Mouse (Mus musculus) MEL (cell line): Measurements from ENCODE around the gene Hacd2. TPM values are rescaled to one million over a fixed set of nuclear protein-coding genes. Genes with fewer than 3 reads are reported as not detected.

ENCODE experiments used
- DNase-seq: peaks from one replicate; pipeline ENCODE4 v3.0.0; 2011; ENCODE audit warnings: low read depth, low spot score
- H3K27ac ChIP-seq: 2 replicates; pipeline ENCODE4 v1.5.1; 2012; ENCODE audit warnings: low read depth, mild to moderate bottlenecking, control low read depth, low read length, moderate library complexity; ENCODE audit not compliant: control insufficient read depth
- H3K27me3 ChIP-seq, 2 experiments: fragments of 150-350 bp in 1 of 2; sonication (generic) in 1 of 2; 2 replicates each; pipeline ENCODE4 v1.6.1; 2012; ENCODE audit warnings: low read length in 2 of 2, mild to moderate bottlenecking in 2 of 2, improper control_type of control experiment in 1 of 2, moderate library complexity in 1 of 2; ENCODE audit not compliant: insufficient read depth in 2 of 2, control insufficient read depth in 1 of 2
- H3K36me3 ChIP-seq, 2 experiments: 2 replicates each; pipeline ENCODE4 v1.6.1; 2012 to 2014; ENCODE audit warnings: low read length in 2 of 2, improper control_type of control experiment in 1 of 2, inconsistent platforms in 1 of 2, mild to moderate bottlenecking in 1 of 2; ENCODE audit not compliant: insufficient read depth in 2 of 2, control insufficient read depth in 1 of 2
- H3K4me1 ChIP-seq, 2 experiments: fragments of 150-350 bp in 1 of 2; sonication (generic) in 1 of 2; 2 replicates each; pipeline ENCODE4 v1.6.1; 2012; ENCODE audit warnings: low read length in 2 of 2, improper control_type of control experiment in 1 of 2, mild to moderate bottlenecking in 1 of 2; ENCODE audit not compliant: insufficient read depth in 2 of 2, control insufficient read depth in 1 of 2
- H3K4me3 ChIP-seq, 2 experiments: fragments of 150-350 bp in 1 of 2; sonication (generic) in 1 of 2; 2 replicates each; pipeline ENCODE4 v1.5.1; 2012; ENCODE audit warnings: low read depth in 2 of 2, low read length in 2 of 2, mild to moderate bottlenecking in 2 of 2, moderate library complexity in 2 of 2, control low read depth in 1 of 2, improper control_type of control experiment in 1 of 2; ENCODE audit not compliant: control insufficient read depth in 1 of 2, insufficient read depth in 1 of 2
- H3K79me2 ChIP-seq: 2 replicates; pipeline ENCODE4 v1.6.1; 2012; ENCODE audit warnings: mild to moderate bottlenecking, low read length, moderate library complexity; ENCODE audit not compliant: control insufficient read depth, poor library complexity, insufficient read depth
- H3K9ac ChIP-seq: 2 replicates; pipeline ENCODE4 v1.6.1; 2012; ENCODE audit warnings: low read depth, mild to moderate bottlenecking, control low read depth, low read length, moderate library complexity; ENCODE audit not compliant: control insufficient read depth, poor library complexity, severe bottlenecking
- H3K9me3 ChIP-seq: fragments of 150-350 bp; sonication (generic); replicated peaks from 2 replicates; pipeline ENCODE4 v1.6.1; 2012; ENCODE audit warnings: mild to moderate bottlenecking, low read length, improper control_type of control experiment, moderate library complexity; ENCODE audit not compliant: insufficient read depth
- BHLHE40 ChIP-seq: IDR thresholded peaks from 2 replicates; pipeline ENCODE4 v1.6.1; 2012; ENCODE audit warnings: low read depth, mild to moderate bottlenecking, inconsistent platforms, low read length, improper control_type of control experiment, borderline replicate concordance
- CTCF ChIP-seq, 3 experiments: IDR thresholded peaks in 2 of 3; conservative IDR thresholded peaks in 1 of 3; 2 replicates each; pipeline ENCODE4 v1.5.1; 2011 to 2012; ENCODE audit warnings: low read length in 3 of 3, low read depth in 2 of 3, mild to moderate bottlenecking in 2 of 3, improper control_type of control experiment in 1 of 3, inconsistent platforms in 1 of 3, mixed read lengths in 1 of 3, moderate library complexity in 1 of 3; ENCODE audit not compliant: control insufficient read depth in 1 of 3, insufficient read depth in 1 of 3, poor library complexity in 1 of 3, severe bottlenecking in 1 of 3
- E2F4 ChIP-seq: IDR thresholded peaks from 2 replicates; pipeline ENCODE4 v1.6.1; 2011; ENCODE audit warnings: low read depth, low read length, improper control_type of control experiment, borderline replicate concordance
- ELF1 ChIP-seq: IDR thresholded peaks from 2 replicates; pipeline ENCODE4 v1.6.1; 2014; ENCODE audit warnings: low read depth, mild to moderate bottlenecking, inconsistent platforms, low read length, improper control_type of control experiment, moderate library complexity
- EP300 ChIP-seq, 2 experiments: IDR thresholded peaks; 2 replicates each; pipeline ENCODE4 v1.6.1; 2011; ENCODE audit warnings: improper control_type of control experiment in 2 of 2, low read length in 2 of 2, low read depth in 1 of 2, mild to moderate bottlenecking in 1 of 2
- ETS1 ChIP-seq: IDR thresholded peaks from 2 replicates; pipeline ENCODE4 v1.6.1; 2012; ENCODE audit warnings: low read depth, mild to moderate bottlenecking, inconsistent platforms, low read length, improper control_type of control experiment, moderate library complexity
- GATA1 ChIP-seq: IDR thresholded peaks from 2 replicates; pipeline ENCODE4 v1.6.1; 2011; ENCODE audit warnings: low read depth, low read length, improper control_type of control experiment
- KAT2A ChIP-seq: conservative IDR thresholded peaks from 2 replicates; pipeline ENCODE4 v1.6.1; 2012; ENCODE audit warnings: low read depth, low read length, improper control_type of control experiment, inconsistent platforms
- MAX ChIP-seq: IDR thresholded peaks from 2 replicates; pipeline ENCODE4 v1.6.1; 2011; ENCODE audit warnings: low read length, improper control_type of control experiment
- MAZ ChIP-seq: IDR thresholded peaks from 2 replicates; pipeline ENCODE4 v1.6.1; 2012; ENCODE audit warnings: low read depth, mild to moderate bottlenecking, inconsistent platforms, low read length, improper control_type of control experiment
- MEF2A ChIP-seq: IDR thresholded peaks from 2 replicates; pipeline ENCODE4 v1.6.1; 2014; ENCODE audit warnings: low read depth, mild to moderate bottlenecking, inconsistent platforms, low read length, improper control_type of control experiment; ENCODE audit not compliant: poor library complexity, insufficient replicate concordance, severe bottlenecking; ENCODE audit errors: extremely low read depth
- MXI1 ChIP-seq: IDR thresholded peaks from 2 replicates; pipeline ENCODE4 v1.6.1; 2011; ENCODE audit warnings: mild to moderate bottlenecking, low read depth, low read length, improper control_type of control experiment
- MYB ChIP-seq: IDR thresholded peaks from 2 replicates; pipeline ENCODE4 v1.6.1; 2011; ENCODE audit warnings: mild to moderate bottlenecking, low read depth, low read length, improper control_type of control experiment
- MYC ChIP-seq: IDR thresholded peaks from 2 replicates; pipeline ENCODE4 v1.6.1; 2011; ENCODE audit warnings: low read depth, mild to moderate bottlenecking, low read length, improper control_type of control experiment, moderate library complexity
- NELFE ChIP-seq: IDR thresholded peaks from 2 replicates; pipeline ENCODE4 v1.6.1; 2011; ENCODE audit warnings: low read depth, low read length, improper control_type of control experiment
- NRF1 ChIP-seq: IDR thresholded peaks from 2 replicates; pipeline ENCODE4 v1.6.1; 2014; ENCODE audit warnings: low read depth, mild to moderate bottlenecking, inconsistent platforms, low read length, improper control_type of control experiment, moderate library complexity; ENCODE audit not compliant: poor library complexity, insufficient read depth, severe bottlenecking
- POLR2A ChIP-seq, 2 experiments: IDR thresholded peaks; 2 replicates each; pipeline ENCODE4 v1.6.1; 2011 to 2012; ENCODE audit warnings: low read length in 2 of 2, mild to moderate bottlenecking in 2 of 2, control low read depth in 1 of 2, improper control_type of control experiment in 1 of 2, low read depth in 1 of 2, moderate library complexity in 1 of 2; ENCODE audit not compliant: control insufficient read depth in 1 of 2, insufficient read depth in 1 of 2, poor library complexity in 1 of 2
- POLR2AphosphoS2 ChIP-seq: IDR thresholded peaks from 2 replicates; pipeline ENCODE4 v1.6.1; 2011; ENCODE audit warnings: low read length, improper control_type of control experiment
- SIN3A ChIP-seq: IDR thresholded peaks from 2 replicates; pipeline ENCODE4 v1.6.1; 2012; ENCODE audit warnings: low read length, improper control_type of control experiment, inconsistent platforms
- SMC3 ChIP-seq: IDR thresholded peaks from 2 replicates; pipeline ENCODE4 v1.6.1; 2011; ENCODE audit warnings: low read depth, low read length, improper control_type of control experiment
- TBP ChIP-seq: IDR thresholded peaks from 2 replicates; pipeline ENCODE4 v1.8.0; 2011; ENCODE audit warnings: low read depth, low read length, improper control_type of control experiment
- TCF12 ChIP-seq: IDR thresholded peaks from 2 replicates; pipeline ENCODE4 v1.6.1; 2014; ENCODE audit warnings: low read depth, mild to moderate bottlenecking, inconsistent platforms, low read length, improper control_type of control experiment, moderate library complexity
- USF1 ChIP-seq: IDR thresholded peaks from 2 replicates; pipeline ENCODE4 v1.6.1; 2014; ENCODE audit warnings: low read depth, mild to moderate bottlenecking, inconsistent platforms, low read length, improper control_type of control experiment, moderate library complexity
- ZC3H11A ChIP-seq: IDR thresholded peaks from 2 replicates; pipeline ENCODE4 v1.6.1; 2012; ENCODE audit warnings: low read depth, mild to moderate bottlenecking, inconsistent platforms, low read length, improper control_type of control experiment
- ZKSCAN1 ChIP-seq: IDR thresholded peaks from 2 replicates; pipeline ENCODE4 v1.6.1; 2012; ENCODE audit warnings: low read depth, mild to moderate bottlenecking, inconsistent platforms, low read length, improper control_type of control experiment, moderate library complexity
- ZMIZ1 ChIP-seq: IDR thresholded peaks from 2 replicates; pipeline ENCODE4 v1.6.1; 2012; ENCODE audit warnings: low read depth, mild to moderate bottlenecking, inconsistent platforms, low read length, improper control_type of control experiment, moderate library complexity
- ZNF384 ChIP-seq: IDR thresholded peaks from 2 replicates; pipeline ENCODE4 v1.6.1; 2012; ENCODE audit warnings: low read depth, mild to moderate bottlenecking, inconsistent platforms, low read length, improper control_type of control experiment
- polyA plus RNA-seq, 2 experiments: library from polyadenylated mRNA; stranded (reverse) in 1 of 2; unstranded in 1 of 2; fragments of >175 nt in 1 of 2; fragments of >200 nt in 1 of 2; gene quantifications; 2 replicates each; pipeline versions ENCODE4 v1.2.1 to v1.2.4; 2012; ENCODE audit warnings: low replicate concordance in 2 of 2, low read depth in 1 of 2; ENCODE audit not compliant: insufficient read length in 2 of 2, insufficient read depth in 1 of 2, missing spikeins in 1 of 2
- total RNA-seq: library from RNA; depleted of rRNA; stranded (reverse); fragments of 300-350 nt; gene quantifications from 2 replicates; pipeline ENCODE4 v1.2.3, GENCODE M21; 2012

Gene Hacd2
- total and polyA plus RNA-seq, 3 experiments = 16.9 to 40.3 TPM; not detected in 1

GRCm38 (mm10) chr16:34976630-34977029 is 45.6 kb upstream of the Hacd2 start:
- TF ChIP-seq EP300 (IDR thresholded peaks at IDR 0.05; ENCODE audit: low read depth in 1 of 2, low read length in 2 of 2) (no peak), MYC (no peak), USF1 (no peak), ZNF384 (no peak), MYB (no peak), POLR2A (IDR thresholded peaks at IDR 0.05; ENCODE audit: control insufficient read depth in 1 of 2, insufficient read depth in 1 of 2, low read depth in 1 of 2, low read length in 2 of 2, poor library complexity in 1 of 2) (no peak), ZMIZ1 (no peak), MAX (no peak), KAT2A (no peak), SMC3 (no peak), NRF1 (no peak), BHLHE40 (no peak), MXI1 (no peak), TBP (no peak), SIN3A (no peak), MAZ (no peak), POLR2AphosphoS2 (no peak), MEF2A (no peak), GATA1 (no peak), ZKSCAN1 (no peak)
- Histone ChIP-seq H3K9ac (no peak overlapping the region), H3K27ac (no peak overlapping the region), H3K9me3 (no peaks in the 10 kb centered on the region), H3K4me3 (no peak overlapping the region), H3K36me3 (no peaks in the 10 kb centered on the region), H3K4me1 (no peaks in the 10 kb centered on the region), H3K79me2 (no peaks in the 10 kb centered on the region), H3K27me3 (no peaks in the 10 kb centered on the region)
- DNase-seq = no peak

GRCm38 (mm10) chr16:34978018-34978417 is 44.2 kb upstream of the Hacd2 start:
- Histone ChIP-seq H3K36me3 (no peaks in the 10 kb centered on the region), H3K4me3 (no peak overlapping the region), H3K4me1 (no peaks in the 10 kb centered on the region), H3K9ac (no peak overlapping the region), H3K27ac (no peak overlapping the region), H3K27me3 (no peaks in the 10 kb centered on the region), H3K9me3 (no peaks in the 10 kb centered on the region), H3K79me2 (no peaks in the 10 kb centered on the region)
- no peak for TF ChIP-seq NELFE
- no peak for TF ChIP-seq ELF1
- TF ChIP-seq ETS1 = no peak
- no peak for TF ChIP-seq ZMIZ1
- no peak for TF ChIP-seq CTCF (IDR thresholded peaks at IDR 0.05 in 2 of 3, conservative IDR thresholded peaks at IDR 0.05 in 1 of 3; ENCODE audit: control insufficient read depth in 1 of 3, insufficient read depth in 1 of 3, low read depth in 2 of 3, low read length in 3 of 3, poor library complexity in 1 of 3, severe bottlenecking in 1 of 3)
- no peak for TF ChIP-seq POLR2AphosphoS2
- no peak for TF ChIP-seq GATA1
- TF ChIP-seq E2F4 = no peak
- no peak for TF ChIP-seq USF1
- TF ChIP-seq ZNF384 = no peak
- TF ChIP-seq ZC3H11A = no peak
- no peak for TF ChIP-seq EP300 (IDR thresholded peaks at IDR 0.05; ENCODE audit: low read depth in 1 of 2, low read length in 2 of 2)
- TF ChIP-seq POLR2A (IDR thresholded peaks at IDR 0.05; ENCODE audit: control insufficient read depth in 1 of 2, insufficient read depth in 1 of 2, low read depth in 1 of 2, low read length in 2 of 2, poor library complexity in 1 of 2) = no peak
- no peak for TF ChIP-seq TCF12
- DNase-seq = no peak
